Mouse (Mus musculus) MEL (cell line): ENCODE data around the gene Syt3.

Source experiments
- CHD2 ChIP-seq: IDR thresholded peaks from 2 replicates; pipeline ENCODE4 v1.6.1; 2011; ENCODE audit warnings: low read length, improper control_type of control experiment
- CTCF ChIP-seq, 3 experiments: IDR thresholded peaks in 2 of 3; conservative IDR thresholded peaks in 1 of 3; 2 replicates each; pipeline ENCODE4 v1.5.1; 2011 to 2012; ENCODE audit warnings: low read length in 3 of 3, low read depth in 2 of 3, mild to moderate bottlenecking in 2 of 3, improper control_type of control experiment in 1 of 3, inconsistent platforms in 1 of 3, mixed read lengths in 1 of 3, moderate library complexity in 1 of 3; ENCODE audit not compliant: control insufficient read depth in 1 of 3, insufficient read depth in 1 of 3, poor library complexity in 1 of 3, severe bottlenecking in 1 of 3
- E2F4 ChIP-seq: IDR thresholded peaks from 2 replicates; pipeline ENCODE4 v1.6.1; 2011; ENCODE audit warnings: low read depth, low read length, improper control_type of control experiment, borderline replicate concordance
- EP300 ChIP-seq, 2 experiments: IDR thresholded peaks; 2 replicates each; pipeline ENCODE4 v1.6.1; 2011; ENCODE audit warnings: improper control_type of control experiment in 2 of 2, low read length in 2 of 2, low read depth in 1 of 2, mild to moderate bottlenecking in 1 of 2
- GABPA ChIP-seq: IDR thresholded peaks from 2 replicates; pipeline ENCODE4 v1.6.1; 2012; ENCODE audit warnings: low read depth, mild to moderate bottlenecking, inconsistent platforms, low read length, improper control_type of control experiment, moderate library complexity
- MAZ ChIP-seq: IDR thresholded peaks from 2 replicates; pipeline ENCODE4 v1.6.1; 2012; ENCODE audit warnings: low read depth, mild to moderate bottlenecking, inconsistent platforms, low read length, improper control_type of control experiment
- POLR2A ChIP-seq, 2 experiments: IDR thresholded peaks; 2 replicates each; pipeline ENCODE4 v1.6.1; 2011 to 2012; ENCODE audit warnings: low read length in 2 of 2, mild to moderate bottlenecking in 2 of 2, control low read depth in 1 of 2, improper control_type of control experiment in 1 of 2, low read depth in 1 of 2, moderate library complexity in 1 of 2; ENCODE audit not compliant: control insufficient read depth in 1 of 2, insufficient read depth in 1 of 2, poor library complexity in 1 of 2
- RCOR1 ChIP-seq: IDR thresholded peaks from 2 replicates; pipeline ENCODE4 v1.6.1; 2012; ENCODE audit warnings: low read depth, mild to moderate bottlenecking, inconsistent platforms, low read length, improper control_type of control experiment
- USF1 ChIP-seq: IDR thresholded peaks from 2 replicates; pipeline ENCODE4 v1.6.1; 2014; ENCODE audit warnings: low read depth, mild to moderate bottlenecking, inconsistent platforms, low read length, improper control_type of control experiment, moderate library complexity
- USF2 ChIP-seq, 2 experiments: IDR thresholded peaks; 2 replicates each; pipeline ENCODE4 v1.6.1; 2011 to 2012; ENCODE audit warnings: improper control_type of control experiment in 2 of 2, low read length in 2 of 2, borderline replicate concordance in 1 of 2, inconsistent platforms in 1 of 2, low read depth in 1 of 2, mild to moderate bottlenecking in 1 of 2; ENCODE audit not compliant: insufficient read depth in 1 of 2

DNA sequence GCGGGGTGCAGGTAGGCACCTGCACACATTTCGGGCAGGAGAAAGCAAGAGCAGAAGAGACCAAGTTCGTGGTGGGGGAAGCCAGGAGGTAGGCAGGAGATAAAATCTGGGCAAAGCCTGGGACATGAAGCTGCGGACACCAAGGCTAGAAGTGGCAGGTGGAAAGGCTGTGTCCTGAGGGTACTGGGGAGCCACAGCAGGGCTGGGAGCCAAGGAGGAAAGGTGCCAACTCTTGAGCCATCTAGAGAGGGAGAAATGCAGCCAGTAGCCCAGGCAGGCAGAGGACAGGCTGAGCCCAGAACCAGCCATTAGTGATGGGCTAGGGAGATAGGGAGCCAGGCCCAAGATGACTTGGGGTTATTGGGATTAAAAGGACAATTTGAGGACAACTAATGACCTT, 7.9 kb downstream of the Syt3 start:
- TF ChIP-seq GABPA = no peak
- TF ChIP-seq USF1 = no peak
- no peak for TF ChIP-seq MAZ
- no peak for TF ChIP-seq EP300 (IDR thresholded peaks at IDR 0.05; ENCODE audit: low read depth in 1 of 2, low read length in 2 of 2)
- TF ChIP-seq CHD2 = no peak
- no peak for TF ChIP-seq USF2 (IDR thresholded peaks at IDR 0.05; ENCODE audit: borderline replicate concordance in 1 of 2, insufficient read depth in 1 of 2, low read depth in 1 of 2, low read length in 2 of 2)
- TF ChIP-seq E2F4 = no peak
- no peak for TF ChIP-seq POLR2A (IDR thresholded peaks at IDR 0.05; ENCODE audit: control insufficient read depth in 1 of 2, insufficient read depth in 1 of 2, low read depth in 1 of 2, low read length in 2 of 2, poor library complexity in 1 of 2)
- TF ChIP-seq CTCF (IDR thresholded peaks at IDR 0.05 in 2 of 3, conservative IDR thresholded peaks at IDR 0.05 in 1 of 3; ENCODE audit: control insufficient read depth in 1 of 3, insufficient read depth in 1 of 3, low read depth in 2 of 3, low read length in 3 of 3, poor library complexity in 1 of 3, severe bottlenecking in 1 of 3) = no peak
- no peak for TF ChIP-seq RCOR1
